Mouse (Mus musculus): ENCODE results near the gene Krtap5-1. TPM values are rescaled to one million over a fixed set of nuclear protein-coding genes. Genes with fewer than 3 reads are reported as not detected.

The Krtap5-1 gene
- total and polyA plus RNA-seq, 3 experiments = not detected

DNA sequence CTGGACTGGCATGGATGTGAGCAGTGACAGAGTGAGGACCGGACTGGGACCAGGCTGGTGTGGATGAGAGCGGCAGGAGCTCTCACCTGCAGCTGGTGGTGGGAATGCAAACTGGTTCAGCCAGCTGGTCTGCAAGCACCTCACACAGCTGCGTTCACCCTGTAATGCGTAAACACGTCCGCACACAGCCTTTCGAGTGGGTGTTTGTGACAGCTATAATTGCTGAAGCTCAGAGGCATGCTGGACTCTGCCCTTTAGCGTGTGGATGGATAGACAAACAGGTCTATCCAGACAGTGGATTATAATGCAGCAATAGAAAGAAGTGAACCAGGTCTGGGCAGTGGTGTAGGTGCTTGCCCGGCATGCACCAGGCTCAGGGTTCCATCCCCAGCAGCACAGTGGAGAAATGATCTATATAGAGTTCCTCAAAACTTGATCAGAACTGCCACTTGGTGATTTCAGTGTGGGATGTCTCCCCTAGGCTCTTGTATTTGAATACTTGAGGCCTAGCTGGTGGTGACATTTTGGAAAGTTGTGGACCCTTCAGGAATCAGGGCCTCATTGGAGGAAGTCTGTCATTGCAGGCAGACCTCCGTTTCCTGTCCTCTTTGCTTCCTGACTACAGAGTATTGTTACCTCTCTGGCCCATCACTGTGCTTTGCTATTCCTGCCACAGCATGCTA, 44.8 kb upstream of the Krtap5-1 start:
- TF ChIP-seq ETS1 (conservative IDR thresholded peaks at IDR 0.05; ENCODE audit: low read depth, low read length) (no peak), IRF4 (IDR thresholded peaks at IDR 0.05; ENCODE audit: low read depth, low read length) (no peak), UBTF (IDR thresholded peaks at IDR 0.05; ENCODE audit: low read depth, low read length) (no peak), ZNF384 (IDR thresholded peaks at IDR 0.05; ENCODE audit: low read depth, low read length) (no peak), POLR2A (IDR thresholded peaks at IDR 0.05; ENCODE audit: low read depth, low read length) (no peak), JUND (conservative IDR thresholded peaks at IDR 0.05; ENCODE audit: low read depth, low read length) (no peak), MEF2A (IDR thresholded peaks at IDR 0.05; ENCODE audit: borderline replicate concordance, low read depth, low read length) (no peak), BHLHE40 (IDR thresholded peaks at IDR 0.05; ENCODE audit: low read depth, low read length) (no peak), JUN (IDR thresholded peaks at IDR 0.05; ENCODE audit: insufficient read depth, low read depth, low read length) (no peak), EP300 (IDR thresholded peaks at IDR 0.05; ENCODE audit: low read length) (no peak), USF2 (conservative IDR thresholded peaks at IDR 0.05; ENCODE audit: low read depth, low read length) (no peak), NELFE (IDR thresholded peaks at IDR 0.05; ENCODE audit: low read depth, low read length) (no peak), SMC3 (IDR thresholded peaks at IDR 0.05; ENCODE audit: low read depth, low read length) (no peak), HCFC1 (IDR thresholded peaks at IDR 0.05; ENCODE audit: low read depth, low read length) (no peak), MAX (IDR thresholded peaks at IDR 0.05; ENCODE audit: low read length) (no peak)
- Histone ChIP-seq H3K36me3 (replicated peaks in 1 of 2; ENCODE audit: control insufficient read depth in 1 of 2, insufficient read depth in 1 of 2, low read length in 1 of 2) (no peaks in the 10 kb centered on the region), H3K9ac (ENCODE audit: insufficient read depth, low read depth) (no peak overlapping the region), H3K27me3 (replicated peaks) (no peaks in the 10 kb centered on the region), H3K9me3 (replicated peaks; ENCODE audit: low read length) (no peaks in the 10 kb centered on the region), H3K4me1 (ENCODE audit: control insufficient read depth in 1 of 2, insufficient read depth in 2 of 2) (peaks cover 26 to 47% of the 10 kb centered on the region in 2 experiments), H3K79me2 (replicated peaks; ENCODE audit: control insufficient read depth, extremely low read depth, insufficient read depth, poor library complexity, severe bottlenecking) (no peaks in the 10 kb centered on the region), H3K4me2 (ENCODE audit: insufficient read depth, low read depth, poor library complexity, severe bottlenecking) (no peak overlapping the region), H3K4me3 (replicated peaks in 1 of 3; ENCODE audit: low read depth in 2 of 3, low read length in 2 of 3, poor library complexity in 1 of 3) (no peak overlapping the region), H3K27ac (ENCODE audit: insufficient read depth, low read depth) (no peak overlapping the region)
- no peak for DNase-seq (ENCODE audit: extremely low read depth)
- dilution Hi-C loops (cut with MboI; ENCODE audit: extremely low pct_ligation_motif_present, extremely low pct_unique_long_range_greater_than_20kb, low sequenced_read_pairs) = no loop called here
- in situ Hi-C loops (cut with MboI; ENCODE audit: low pct_ligation_motif_present, low pct_unique_long_range_greater_than_20kb, low sequenced_read_pairs) = no loop called here

DNA sequence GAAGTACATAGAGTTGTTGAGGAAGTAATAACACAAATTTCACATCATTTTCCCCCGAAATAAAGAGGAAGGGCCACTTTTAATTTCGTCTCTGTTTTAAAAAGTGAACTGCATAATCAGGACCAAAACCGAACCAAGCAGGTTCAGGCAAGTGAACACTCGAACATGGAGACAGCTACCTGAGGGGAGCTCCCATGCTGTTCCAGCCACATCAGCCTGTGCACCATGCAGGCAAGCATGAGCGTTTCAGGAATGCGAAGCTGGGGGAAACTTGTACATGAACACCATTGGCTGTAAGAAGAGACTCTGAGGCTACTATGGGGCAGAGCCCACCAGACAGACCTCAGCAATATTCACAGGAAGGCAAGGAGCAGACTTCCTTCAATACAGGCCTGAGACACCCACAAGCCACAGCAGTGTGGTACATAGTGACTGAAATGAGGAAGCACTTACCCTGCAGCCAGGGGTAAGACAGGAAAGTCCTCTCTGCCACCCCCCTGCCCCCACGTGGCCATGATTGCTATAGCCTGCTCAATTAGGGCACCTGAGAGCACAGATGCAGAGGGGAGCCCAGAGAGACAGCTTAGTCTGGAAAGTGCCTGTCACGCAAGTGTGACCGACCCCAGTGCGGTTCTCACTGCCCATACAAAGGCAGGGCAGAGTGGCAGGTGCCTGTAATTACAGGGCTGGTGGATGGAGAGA, 43.5 kb upstream of the Krtap5-1 start:
- Histone ChIP-seq H3K9me3 (replicated peaks; ENCODE audit: low read length) (no peaks in the 10 kb centered on the region), H3K27ac (ENCODE audit: insufficient read depth, low read depth) (no peak overlapping the region), H3K27me3 (replicated peaks) (no peaks in the 10 kb centered on the region), H3K36me3 (replicated peaks in 1 of 2; ENCODE audit: control insufficient read depth in 1 of 2, insufficient read depth in 1 of 2, low read length in 1 of 2) (no peaks in the 10 kb centered on the region), H3K9ac (ENCODE audit: insufficient read depth, low read depth) (no peak overlapping the region), H3K4me1 (ENCODE audit: control insufficient read depth in 1 of 2, insufficient read depth in 2 of 2) (peaks cover 18 to 38% of the 10 kb centered on the region in 2 experiments), H3K79me2 (replicated peaks; ENCODE audit: control insufficient read depth, extremely low read depth, insufficient read depth, poor library complexity, severe bottlenecking) (no peaks in the 10 kb centered on the region), H3K4me2 (ENCODE audit: insufficient read depth, low read depth, poor library complexity, severe bottlenecking) (no peak overlapping the region), H3K4me3 (replicated peaks in 1 of 3; ENCODE audit: low read depth in 2 of 3, low read length in 2 of 3, poor library complexity in 1 of 3) (no peak overlapping the region)
- in situ Hi-C loops (cut with MboI; ENCODE audit: low pct_ligation_motif_present, low pct_unique_long_range_greater_than_20kb, low sequenced_read_pairs) (no loop called here), dilution Hi-C loops (cut with MboI; ENCODE audit: extremely low pct_ligation_motif_present, extremely low pct_unique_long_range_greater_than_20kb, low sequenced_read_pairs) (no loop called here)
- peak; percentile 74 for DNase-seq (ENCODE audit: extremely low read depth)
- peak; percentile 47 for TF ChIP-seq ELF1 (IDR thresholded peaks at IDR 0.05; ENCODE audit: low read depth, low read length)
- no peak for TF ChIP-seq ZNF384 (IDR thresholded peaks at IDR 0.05; ENCODE audit: low read depth, low read length)
- no peak for TF ChIP-seq MAZ (IDR thresholded peaks at IDR 0.05; ENCODE audit: low read depth, low read length)
- 0 out of 2 replicates have a peak, but pooled peaks have one; percentile 18 for TF ChIP-seq IRF4 (IDR thresholded peaks at IDR 0.05; ENCODE audit: low read depth, low read length)
- peak; percentile 38; the same call in 1 of the 2 replicates for TF ChIP-seq MAX (IDR thresholded peaks at IDR 0.05; ENCODE audit: low read length)
- TF ChIP-seq JUN (IDR thresholded peaks at IDR 0.05; ENCODE audit: insufficient read depth, low read depth, low read length) = no peak
- TF ChIP-seq USF1 (IDR thresholded peaks at IDR 0.05; ENCODE audit: low read depth, low read length) = peak; percentile 42
- TF ChIP-seq POLR2AphosphoS2 (IDR thresholded peaks at IDR 0.05; ENCODE audit: low read depth, low read length) = no peak
- TF ChIP-seq HCFC1 (IDR thresholded peaks at IDR 0.05; ENCODE audit: low read depth, low read length) = no peak
- TF ChIP-seq MEF2A (IDR thresholded peaks at IDR 0.05; ENCODE audit: borderline replicate concordance, low read depth, low read length) = no peak
- TF ChIP-seq UBTF (IDR thresholded peaks at IDR 0.05; ENCODE audit: low read depth, low read length) = no peak
- TF ChIP-seq ZMIZ1 (IDR thresholded peaks at IDR 0.05; ENCODE audit: low read depth, low read length) = no peak
- no peak for TF ChIP-seq POLR2A (IDR thresholded peaks at IDR 0.05; ENCODE audit: low read depth, low read length)
- TF ChIP-seq RCOR1 (conservative IDR thresholded peaks at IDR 0.05; ENCODE audit: low read depth, low read length) = no peak
- no peak; the same call in none of the 2 replicates for TF ChIP-seq RAD21 (IDR thresholded peaks at IDR 0.05; ENCODE audit: low read depth, low read length)
- peak in 1 of 2 experiments; percentile 48; a peak in 2 of 4 replicates for TF ChIP-seq CTCF (conservative IDR thresholded peaks at IDR 0.05 in 1 of 2, IDR thresholded peaks at IDR 0.05 in 1 of 2; ENCODE audit: low read depth in 2 of 2, low read length in 2 of 2)

Data from CH12.LX (cell line).